Mouse (Mus musculus) embryonic facial prominence, embryonic 15.5 days (tissue): ENCODE data around the gene Smarcc1. TPM values are rescaled to one million over a fixed set of nuclear protein-coding genes. Genes with fewer than 3 reads are reported as not detected.

ENCODE experiments used
- ATAC-seq: fragments of 200-750 bp; cut with Nextera tagmentation; 2 replicates; pipeline ENCODE4 v1.8.0; 2017; ENCODE audit warnings: low read depth, moderate TSS enrichment; ENCODE audit not compliant: insufficient number of reproducible peaks, low FRiP score, low TSS enrichment
- H3K27ac ChIP-seq: fragments of 300-500 bp; sonication (generic); replicated peaks from 2 replicates; pipeline ENCODE4 v1.5.1; 2015; ENCODE audit warnings: mild to moderate bottlenecking, inconsistent platforms
- H3K27me3 ChIP-seq: fragments of 300-500 bp; sonication (generic); 2 replicates; pipeline ENCODE4 v1.6.1; 2015; ENCODE audit warnings: inconsistent platforms
- H3K36me3 ChIP-seq: fragments of 300-500 bp; sonication (generic); 2 replicates; pipeline ENCODE4 v1.6.1; 2015; ENCODE audit warnings: mild to moderate bottlenecking, inconsistent platforms
- H3K4me1 ChIP-seq: fragments of 300-500 bp; sonication (generic); 2 replicates; pipeline ENCODE4 v1.6.1; 2015; ENCODE audit warnings: inconsistent platforms
- H3K4me2 ChIP-seq: fragments of 300-500 bp; sonication (generic); replicated peaks from 2 replicates; pipeline ENCODE4 v1.6.1; 2015; ENCODE audit warnings: mild to moderate bottlenecking, inconsistent platforms
- H3K4me3 ChIP-seq: fragments of 300-500 bp; sonication (generic); replicated peaks from 2 replicates; pipeline ENCODE4 v1.5.1; 2015; ENCODE audit warnings: mild to moderate bottlenecking, inconsistent platforms
- H3K9ac ChIP-seq: fragments of 300-500 bp; sonication (generic); 2 replicates; pipeline ENCODE4 v1.6.1; 2015; ENCODE audit warnings: inconsistent platforms
- H3K9me3 ChIP-seq: fragments of 300-500 bp; sonication (generic); replicated peaks from 2 replicates; pipeline ENCODE4 v1.6.1; 2016; ENCODE audit warnings: inconsistent platforms
- WGBS: fragments of 180-500 bp; shearing (Covaris S2); methylation state at CpG from one replicate; pipeline ENCODE4 v1.1.7; 2015; 5-methylcytosine and 5-hydroxymethylcytosine counted together
- polyA plus RNA-seq: library from polyadenylated mRNA; unstranded; fragments of >200 nt; fragmentation: Nextera tagmentation; extraction: Ambion mirVana; gene quantifications from 2 replicates; pipeline ENCODE4 v1.2.1, GENCODE M21; 2015

Gene Smarcc1
- polyA plus RNA-seq, 1 experiment from 2014 or later = 113 TPM

DNA sequence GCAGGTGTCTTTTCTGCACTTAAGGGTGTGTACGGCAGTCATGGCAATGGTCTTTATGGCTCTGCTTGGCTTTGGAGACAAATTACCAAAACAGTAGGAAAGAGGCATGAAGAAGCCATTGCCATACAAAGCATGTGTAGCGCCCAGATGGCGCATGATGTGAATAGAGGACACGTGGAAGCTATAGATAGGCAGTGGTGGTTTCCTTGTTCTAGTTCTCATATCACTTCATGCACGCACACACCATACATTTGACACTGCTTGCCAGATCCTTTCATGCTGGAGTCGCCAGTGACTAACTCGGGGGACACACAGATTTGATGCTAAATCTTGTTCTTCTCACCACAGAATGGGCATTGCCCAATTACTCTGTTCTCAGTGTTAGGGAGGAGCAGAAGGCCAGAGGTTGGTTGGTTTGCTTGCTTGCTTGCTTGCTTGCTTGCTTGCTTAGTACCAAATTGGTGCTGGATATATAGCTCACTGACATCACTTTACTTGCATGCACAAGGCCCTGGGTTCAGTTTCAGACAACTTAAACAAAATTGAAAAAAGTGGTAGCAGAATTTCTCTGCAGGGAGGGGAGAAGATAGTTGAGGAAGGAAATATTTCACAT lies 125.8 kb downstream of the Smarcc1 start, which contains the start of gene Cspg5:
TSS of gene Cspg5 (plus strand) at position 563 of the 613 bp plus-strand sequence.
- peak within 1 kb of the TSS; percentile 71 for H3K4me3 ChIP-seq
- no peak within 1 kb of the TSS for H3K27ac ChIP-seq
- H3K36me3 ChIP-seq = peaks cover 19% of the 10 kb centered on the region
- 84% methylated on average over 7 of the region's 7 CpGs for whole genome bisulfite sequencing
- H3K4me1 ChIP-seq = peaks cover 7% of the 10 kb centered on the region
- H3K27me3 ChIP-seq = peaks cover 11% of the 10 kb centered on the region; the same call in 1 of the 2 replicates
- H3K9ac ChIP-seq = no peak within 1 kb of the TSS
- ATAC-seq = no peak
- H3K9me3 ChIP-seq = no peaks in the 10 kb centered on the region
- H3K4me2 ChIP-seq = peak within 1 kb of the TSS; percentile 100

DNA sequence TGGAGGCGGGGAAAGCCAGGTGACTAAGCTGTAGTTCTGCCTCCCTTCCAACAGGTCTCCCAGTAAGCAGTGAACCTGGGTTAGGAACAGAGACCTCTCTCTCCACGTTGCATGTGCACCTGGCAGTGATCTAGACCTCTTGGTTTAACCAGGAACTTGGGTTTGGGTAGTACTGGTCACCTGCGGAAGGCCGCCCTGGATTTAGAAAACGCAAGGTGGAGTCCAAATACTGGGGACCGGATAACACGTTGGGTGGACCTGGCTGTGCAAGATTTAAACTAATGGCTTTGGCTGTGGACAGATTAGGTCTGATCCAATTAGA lies 127.0 kb downstream of the Smarcc1 start:
- peaks cover 11% of the 10 kb centered on the region; the same call in 1 of the 2 replicates for H3K27me3 ChIP-seq
- ATAC-seq = no peak
- WGBS = 25% methylated on average over 7 of the region's 7 CpGs

DNA sequence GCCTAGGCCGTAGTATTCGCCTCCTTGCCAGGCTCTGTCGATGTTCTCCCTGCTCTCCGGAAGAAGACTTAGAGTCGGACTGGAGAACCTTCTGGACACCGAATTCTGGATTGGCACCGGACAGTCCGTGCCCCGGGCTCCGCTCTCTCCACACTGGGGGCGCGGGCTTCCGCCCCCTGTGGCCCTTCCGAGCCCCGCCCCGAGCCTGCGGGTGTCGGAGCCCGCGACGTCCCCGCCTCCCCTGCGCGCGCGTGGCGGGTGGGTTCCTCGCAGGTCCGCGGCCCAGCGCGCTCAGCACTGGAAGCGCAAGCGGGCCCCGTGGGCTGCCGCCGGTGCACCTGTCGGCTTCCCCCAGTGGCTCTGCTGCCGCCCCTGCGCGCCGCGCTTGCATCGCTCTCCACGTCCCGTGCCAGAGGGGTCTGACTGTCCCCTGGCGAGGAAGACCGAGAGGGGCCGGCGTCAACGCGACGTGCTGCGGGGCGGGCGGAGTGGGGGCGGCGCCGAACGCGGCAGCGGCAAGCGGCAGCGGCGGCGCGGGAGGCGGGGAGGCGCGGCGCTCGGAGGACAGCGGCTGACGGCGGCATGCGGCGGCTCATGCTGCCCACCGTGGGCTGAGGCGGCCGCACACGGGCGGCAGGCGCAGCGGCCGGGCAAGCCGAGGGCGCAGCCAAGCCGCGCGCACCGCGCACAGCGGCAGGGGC lies 127.5 kb downstream of the Smarcc1 start:
- ATAC-seq = peak; percentile 45; the same call in 1 of the 2 replicates
- no peaks in the 10 kb centered on the region for H3K9me3 ChIP-seq
- peaks cover 11% of the 10 kb centered on the region; the same call in 1 of the 2 replicates for H3K27me3 ChIP-seq
- H3K4me2 ChIP-seq = peak overlapping the region; percentile 100
- H3K9ac ChIP-seq = peak overlapping the region; percentile 31
- H3K27ac ChIP-seq = no peak overlapping the region
- H3K4me1 ChIP-seq = peaks cover 17% of the 10 kb centered on the region
- H3K36me3 ChIP-seq = peaks cover 13% of the 10 kb centered on the region; the same call in 1 of the 2 replicates
- H3K4me3 ChIP-seq = peak overlapping the region; percentile 71
- under 1% methylated on average over 92 of the region's 93 CpGs for WGBS

More for the DNA sequence above, 127.0 kb downstream of the Smarcc1 start:
- Histone ChIP-seq H3K9ac (no peak overlapping the region), H3K27ac (no peak overlapping the region), H3K4me1 (peaks cover 12% of the 10 kb centered on the region), H3K4me3 (peak overlapping the region; percentile 71), H3K9me3 (no peaks in the 10 kb centered on the region), H3K4me2 (peak overlapping the region; percentile 100), H3K36me3 (peaks cover 14% of the 10 kb centered on the region; the same call in 1 of the 2 replicates)

DNA sequence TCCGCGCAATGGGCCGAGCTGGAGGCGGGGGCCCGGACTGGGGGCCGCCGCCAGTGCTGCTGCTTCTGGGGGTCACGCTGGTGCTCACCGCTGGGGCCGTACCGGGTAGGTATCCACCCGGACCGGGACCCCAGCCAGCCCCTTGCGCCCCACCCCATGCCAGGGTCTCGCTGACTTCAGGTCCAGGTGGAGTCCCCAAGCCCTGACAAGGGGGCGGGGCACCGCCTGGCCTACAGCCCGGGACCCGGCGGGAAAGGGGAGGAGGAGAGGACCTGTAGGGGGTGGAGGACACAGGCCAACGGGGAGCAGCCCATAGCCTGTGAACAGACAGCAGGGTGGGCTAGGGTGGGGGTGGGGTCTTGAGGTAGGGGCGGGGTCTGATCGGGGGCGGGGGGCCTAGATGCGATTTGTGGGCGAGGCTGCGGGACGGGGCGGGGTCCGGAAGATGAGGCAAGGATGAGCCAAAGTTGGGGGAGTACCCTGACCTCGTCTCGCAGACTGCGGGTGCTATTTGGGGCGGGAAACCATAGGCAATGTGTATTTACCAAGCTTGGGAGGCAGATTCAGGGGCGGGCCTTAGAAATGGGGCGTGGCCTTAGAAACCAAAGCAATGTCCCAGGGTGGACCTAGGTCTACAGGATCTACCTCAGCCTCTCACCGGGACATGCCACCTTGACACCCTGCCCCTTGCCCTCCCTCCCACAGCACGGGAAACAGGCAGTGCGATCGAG lies 128.2 kb downstream of the Smarcc1 start:
- Histone ChIP-seq H3K27me3 (peaks cover 11% of the 10 kb centered on the region; the same call in 1 of the 2 replicates), H3K4me3 (peak overlapping the region; percentile 71), H3K27ac (no peak overlapping the region), H3K9me3 (no peaks in the 10 kb centered on the region), H3K4me2 (peak overlapping the region; percentile 100), H3K9ac (peak overlapping the region; percentile 31), H3K4me1 (peaks cover 24% of the 10 kb centered on the region), H3K36me3 (0 out of 2 replicates have a peak, but pooled peaks cover 8% of the 10 kb centered on the region)
- ATAC-seq = peak; percentile 52
- 2% methylated on average over 38 of the region's 40 CpGs for WGBS

- peak overlapping the region; percentile 100 for H3K4me2 ChIP-seq
- H3K27ac ChIP-seq = no peak overlapping the region
- H3K4me3 ChIP-seq = peak overlapping the region; percentile 71
- WGBS = 45% methylated on average over 13 of the region's 13 CpGs
- H3K9ac ChIP-seq = no peak overlapping the region
- 0 out of 2 replicates have a peak, but pooled peaks cover 4% of the 10 kb centered on the region for H3K36me3 ChIP-seq
- no peaks in the 10 kb centered on the region for H3K9me3 ChIP-seq
- peaks cover 24% of the 10 kb centered on the region for H3K4me1 ChIP-seq
- peaks cover 11% of the 10 kb centered on the region; the same call in 1 of the 2 replicates for H3K27me3 ChIP-seq
- ATAC-seq = no peak
Observed at GRCm38 (mm10) chr9:110246321-110246640, 128.8 kb downstream of the Smarcc1 start.

DNA sequence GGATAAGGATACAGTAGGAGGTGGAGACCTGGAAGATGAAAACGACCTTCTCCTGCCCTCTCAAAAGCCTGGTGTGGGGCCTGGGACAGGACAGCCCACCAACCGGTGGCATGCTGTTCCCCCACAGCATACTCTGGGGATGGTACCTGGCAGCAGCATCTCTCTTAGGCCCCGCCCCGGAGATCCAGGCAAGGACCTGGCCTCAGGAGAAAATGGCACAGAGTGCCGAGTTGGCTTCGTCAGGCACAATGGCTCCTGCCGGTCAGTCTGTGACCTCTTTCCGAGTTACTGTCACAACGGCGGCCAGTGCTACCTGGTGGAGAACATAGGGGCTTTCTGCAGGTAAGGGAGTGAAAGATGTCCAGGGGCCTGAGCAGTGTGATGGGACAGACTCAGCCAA lies 129.5 kb downstream of the Smarcc1 start:
- 85% methylated on average over 10 of the region's 10 CpGs for WGBS

DNA sequence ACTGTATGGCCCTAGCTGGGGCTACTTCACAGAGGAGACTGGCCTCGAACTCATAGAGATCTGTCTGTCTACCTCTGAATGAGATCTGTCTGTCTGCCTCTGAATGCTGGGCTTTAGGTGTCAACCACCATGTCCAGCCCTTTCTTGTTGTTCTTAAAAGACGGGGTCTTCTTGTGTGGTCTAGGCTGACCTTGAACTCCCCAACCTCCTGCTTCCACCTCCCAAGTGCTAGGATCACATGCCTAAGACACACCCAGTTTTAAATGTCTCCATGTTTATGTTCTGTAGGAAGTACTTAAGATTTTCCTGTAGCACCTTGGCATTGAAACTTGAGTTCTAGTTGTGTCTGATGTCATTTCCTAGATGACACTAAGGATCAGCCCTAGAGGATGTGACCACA lies 131.4 kb downstream of the Smarcc1 start:
- Histone ChIP-seq H3K4me1 (peaks cover 24% of the 10 kb centered on the region), H3K27ac (peak overlapping the region; percentile 71; the same call in 1 of the 2 replicates), H3K4me3 (no peak overlapping the region), H3K36me3 (no peaks in the 10 kb centered on the region), H3K4me2 (no peak overlapping the region), H3K27me3 (peaks cover 11% of the 10 kb centered on the region; the same call in 1 of the 2 replicates), H3K9me3 (no peaks in the 10 kb centered on the region), H3K9ac (no peak overlapping the region)
- ATAC-seq = no peak
- 80% methylated on average over 2 of the region's 2 CpGs for WGBS

More for the DNA sequence above, 129.5 kb downstream of the Smarcc1 start:
- H3K9me3 ChIP-seq = no peaks in the 10 kb centered on the region
- peaks cover 24% of the 10 kb centered on the region for H3K4me1 ChIP-seq
- H3K27ac ChIP-seq = no peak overlapping the region
- no peak overlapping the region for H3K4me2 ChIP-seq
- ATAC-seq = no peak
- 0 out of 2 replicates have a peak, but pooled peaks cover under 1% of the 10 kb centered on the region for H3K36me3 ChIP-seq
- H3K9ac ChIP-seq = no peak overlapping the region
- no peak overlapping the region for H3K4me3 ChIP-seq
- H3K27me3 ChIP-seq = peaks cover 11% of the 10 kb centered on the region; the same call in 1 of the 2 replicates

DNA sequence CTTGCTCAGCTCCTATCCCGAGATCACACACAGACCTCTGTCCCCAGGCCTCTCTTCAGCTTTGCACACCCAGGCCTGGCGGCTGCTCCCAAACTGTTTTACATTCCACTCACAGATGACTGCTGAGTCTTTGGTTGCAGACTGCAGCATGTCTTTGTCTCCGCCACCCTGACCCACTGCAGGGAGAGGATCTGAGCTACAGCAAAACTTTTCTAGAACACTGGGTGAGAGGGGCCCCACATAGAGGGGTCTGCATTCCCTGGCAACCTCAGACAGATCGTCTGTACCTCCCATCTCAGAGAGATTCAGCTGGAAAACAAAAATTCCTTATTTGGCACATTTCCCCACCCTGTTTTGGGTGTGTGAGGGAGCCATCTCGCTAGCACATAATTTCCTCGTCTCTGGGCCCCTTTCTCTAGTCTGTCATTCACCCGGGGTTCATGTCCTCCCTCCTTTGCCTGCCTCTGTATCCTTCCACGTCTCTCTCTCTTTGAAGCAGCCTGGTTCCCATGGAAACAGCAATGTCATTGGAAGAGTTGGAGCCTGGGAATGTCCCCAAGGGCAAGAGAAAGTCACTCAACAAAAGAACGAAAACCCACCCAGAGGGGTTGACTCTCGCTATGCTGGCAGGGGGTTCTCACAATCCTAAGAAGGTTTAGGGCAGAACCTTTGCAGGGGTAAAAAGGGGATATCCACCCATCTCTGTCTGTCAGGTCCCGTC lies 132.5 kb downstream of the Smarcc1 start:
- H3K9ac ChIP-seq = no peak overlapping the region
- peaks cover 24% of the 10 kb centered on the region for H3K4me1 ChIP-seq
- H3K27ac ChIP-seq = peak overlapping the region; percentile 71
- no peak overlapping the region for H3K4me3 ChIP-seq
- H3K27me3 ChIP-seq = peaks cover 4% of the 10 kb centered on the region; the same call in 1 of the 2 replicates
- H3K4me2 ChIP-seq = peak overlapping the region; percentile 19
- ATAC-seq = peak; percentile 32; the same call in 1 of the 2 replicates
- H3K9me3 ChIP-seq = no peaks in the 10 kb centered on the region
- no peaks in the 10 kb centered on the region for H3K36me3 ChIP-seq
- 9% methylated on average over 11 of the region's 11 CpGs for WGBS

GRCm38 (mm10) chr9:110250776-110251175 lies 133.3 kb downstream of the Smarcc1 start:
- no peak overlapping the region for H3K4me3 ChIP-seq
- H3K4me1 ChIP-seq = peaks cover 24% of the 10 kb centered on the region
- no peak for ATAC-seq
- H3K36me3 ChIP-seq = no peaks in the 10 kb centered on the region
- no peak overlapping the region for H3K4me2 ChIP-seq
- no peak overlapping the region for H3K27ac ChIP-seq
- H3K9me3 ChIP-seq = no peaks in the 10 kb centered on the region
- no peak overlapping the region for H3K9ac ChIP-seq
- WGBS = 84% methylated on average over 14 of the region's 14 CpGs
- 0 out of 2 replicates have a peak, but pooled peaks cover 2% of the 10 kb centered on the region for H3K27me3 ChIP-seq

DNA sequence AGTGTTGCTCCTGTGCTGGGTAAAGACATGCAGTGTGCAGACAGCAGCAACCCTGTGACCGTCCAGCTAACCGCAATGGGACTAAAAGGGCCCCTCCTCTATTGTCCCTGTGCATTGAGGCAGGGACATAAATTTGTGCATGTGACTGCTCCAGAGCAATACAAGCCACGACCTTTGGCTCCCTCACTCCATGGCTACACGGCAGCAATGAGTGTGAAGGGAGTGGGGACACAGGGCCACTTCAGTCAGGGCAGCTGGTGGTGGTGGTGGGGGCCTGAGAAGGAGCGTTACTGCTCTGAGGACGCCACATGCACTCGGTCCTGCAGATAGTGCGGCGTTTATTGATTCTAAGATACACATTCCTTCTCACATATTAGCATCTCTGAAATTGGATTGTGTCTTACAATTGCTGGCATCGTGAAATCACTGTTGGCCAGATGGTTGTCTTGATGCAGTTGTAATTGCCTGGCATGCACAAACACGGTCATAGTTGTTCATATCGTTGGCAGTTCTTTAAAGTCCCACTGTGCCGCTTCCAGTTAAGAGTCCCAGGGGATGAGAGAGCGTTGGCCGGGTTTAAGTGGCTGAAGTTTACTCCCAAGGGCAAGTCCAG lies 138.0 kb downstream of the Smarcc1 start:
- Histone ChIP-seq H3K27me3 (no peaks in the 10 kb centered on the region), H3K9ac (no peak overlapping the region), H3K36me3 (no peaks in the 10 kb centered on the region), H3K4me1 (peaks cover 2% of the 10 kb centered on the region), H3K4me2 (no peak overlapping the region), H3K27ac (no peak overlapping the region), H3K4me3 (no peak overlapping the region), H3K9me3 (no peaks in the 10 kb centered on the region)
- WGBS = 66% methylated on average over 15 of the region's 15 CpGs
- no peak for ATAC-seq
